Mouse (Mus musculus): Measurements from ENCODE around the gene Ilk.
"Not testable (repeated sequence)": the region's sequence is repeated elsewhere in the genome, so short reads cannot be mapped to it uniquely, and the experiment has no call there.

Gene Ilk

GRCm38 (mm10) chr7:105743246-105743925 lies 7.0 kb downstream of the Ilk start:
- DNase-seq (ENCODE audit: low read depth, low spot score), result not testable (repeated sequence)

GRCm38 (mm10) chr7:105743926-105744590 lies 7.7 kb downstream of the Ilk start, which contains the start of gene Taf10:
Gene Taf10, minus strand, starts transcription at chr7:105744361.
- peak; percentile 82 for DNase-seq (ENCODE audit: low read depth, low spot score)

- DNase-seq (ENCODE audit: low read depth, low spot score), result no peak
Measured at GRCm38 (mm10) chr7:105747776-105748175, 11.4 kb downstream of the Ilk start.

GRCm38 (mm10) chr7:105751491-105752433 lies 15.4 kb downstream of the Ilk start, which contains the start of gene Tpp1:
Gene Tpp1, minus strand, starts transcription at chr7:105752235.
- peak; percentile 85 for DNase-seq (ENCODE audit: low read depth, low spot score)

GRCm38 (mm10) chr7:105752716-105753115 lies 16.3 kb downstream of the Ilk start:
- DNase-seq (ENCODE audit: low read depth, low spot score), result no peak

- DNase-seq (ENCODE audit: low read depth, low spot score), result no peak
Measured at GRCm38 (mm10) chr7:105753281-105753680, 16.9 kb downstream of the Ilk start.

- no peak for DNase-seq (ENCODE audit: low read depth, low spot score)
Measured at GRCm38 (mm10) chr7:105761813-105762484, 25.6 kb downstream of the Ilk start.

- DNase-seq (ENCODE audit: low read depth, low spot score), result no peak
Measured at GRCm38 (mm10) chr7:105762517-105763270, 26.3 kb downstream of the Ilk start.

GRCm38 (mm10) chr7:105764331-105764730 lies 27.9 kb downstream of the Ilk start:
- DNase-seq (ENCODE audit: low read depth, low spot score), result no peak

- no peak for DNase-seq (ENCODE audit: low read depth, low spot score)
Measured at GRCm38 (mm10) chr7:105767729-105768165, 31.4 kb downstream of the Ilk start.

- no peak for DNase-seq (ENCODE audit: low read depth, low spot score)
Measured at GRCm38 (mm10) chr7:105769959-105770358, 33.6 kb downstream of the Ilk start.

- no peak for DNase-seq (ENCODE audit: low read depth, low spot score)
Measured at GRCm38 (mm10) chr7:105772331-105772730, 35.9 kb downstream of the Ilk start.

- DNase-seq (ENCODE audit: low read depth, low spot score), result no peak
Measured at GRCm38 (mm10) chr7:105773041-105773440, 36.6 kb downstream of the Ilk start.

GRCm38 (mm10) chr7:105774661-105775060 lies 38.3 kb downstream of the Ilk start:
- DNase-seq (ENCODE audit: low read depth, low spot score), result no peak

- no peak for DNase-seq (ENCODE audit: low read depth, low spot score)
Measured at GRCm38 (mm10) chr7:105776026-105776425, 39.6 kb downstream of the Ilk start.

- no peak for DNase-seq (ENCODE audit: low read depth, low spot score)
Measured at GRCm38 (mm10) chr7:105777316-105777715, 40.9 kb downstream of the Ilk start.

GRCm38 (mm10) chr7:105777797-105778552 lies 41.6 kb downstream of the Ilk start:
- no peak for DNase-seq (ENCODE audit: low read depth, low spot score)

GRCm38 (mm10) chr7:105778553-105779265 lies 42.3 kb downstream of the Ilk start:
- no peak for DNase-seq (ENCODE audit: low read depth, low spot score)

- DNase-seq (ENCODE audit: low read depth, low spot score), result no peak
Measured at GRCm38 (mm10) chr7:105783861-105784260, 47.5 kb downstream of the Ilk start.
